ENCODE assay signal across 24 mouse cellular contexts in genomic region chr1:119505951-119506350, GRCm38 (mm10). TPM values are rescaled to one million over a fixed set of nuclear protein-coding genes. Genes with fewer than 3 reads are reported as not detected.
DNase-seq lines count a peak whose midpoint lies in the region; ATAC-seq and TF ChIP-seq lines count a peak whose summit lies in the region.
"Had no signal": no experiment of that assay in that cellular context is flagged by ENCODE, and none has a peak within 500 bp of the region (broad histone marks: within the 10 kb centered on the region; RNA-seq: fewer than 3 reads in every experiment).

No protein-coding gene starts in this region.

- H3K9me3 ChIP-seq in lung, postnatal 0 days (ENCODE audit: low read length), result no peaks in the 10 kb centered on the region
- H3K9me3 ChIP-seq in megakaryocyte, embryonic 14.5 days, result no peaks in the 10 kb centered on the region; the same call in 1 of the 2 replicates
- H3K9me3 ChIP-seq: embryonic facial prominence, embryonic 13.5 days; embryonic facial prominence, embryonic 15.5 days; forebrain, embryonic 10.5 days; forebrain, embryonic 12.5 days; G1E had no signal

- peak; percentile 91 for DNase-seq in heart, adult 11 months
- no peak for DNase-seq in heart, postnatal 10 days
- DNase-seq in lung, postnatal 0 days (ENCODE audit: low spot score), result no peak
- DNase-seq in lung, postnatal 25 days (ENCODE audit: low spot score), result no peak
- DNase-seq: adrenal gland, adult 2 months; adrenal gland, postnatal 10 days; adrenal gland, postnatal 25 days; B cell, adult 2 months; cerebellum, adult 11 months; cerebellum, adult 18-20 months; cerebellum, adult 8-10 months; cerebellum, adult 9-11 months; cerebellum, postnatal 14 days; cerebellum, postnatal 36 days; embryo, embryonic 11 days had no signal

- intact Hi-C loops in heart, postnatal 10 days (cut with DNase I), result no loop called here

- WGBS in lung, postnatal 0 days, result 63% methylated on average over 3 of the region's 3 CpGs

- no peaks in the 10 kb centered on the region for H3K27me3 ChIP-seq in lung, postnatal 0 days (replicated peaks; ENCODE audit: insufficient read depth, low read length)
- H3K27me3 ChIP-seq in megakaryocyte, embryonic 14.5 days (replicated peaks), result peaks cover 45% of the 10 kb centered on the region

- TF ChIP-seq EP300 in lung, postnatal 0 days (IDR thresholded peaks at IDR 0.05), result 0 out of 2 replicates have a peak, but pooled peaks have one; percentile 25

- H3K4me1 ChIP-seq in lung, postnatal 0 days (ENCODE audit: insufficient read depth, low read depth, low read length), result peaks cover 20% of the 10 kb centered on the region
- H3K4me1 ChIP-seq in megakaryocyte, embryonic 14.5 days, result peaks cover 86% of the 10 kb centered on the region

- H3K36me3 ChIP-seq in lung, postnatal 0 days (ENCODE audit: insufficient read depth, low read length), result no peaks in the 10 kb centered on the region
- H3K36me3 ChIP-seq in megakaryocyte, embryonic 14.5 days (replicated peaks; ENCODE audit: low read length), result peaks cover 11% of the 10 kb centered on the region
- H3K36me3 ChIP-seq: forebrain, embryonic 10.5 days; forebrain, embryonic 12.5 days had no signal

- H3K4me2 ChIP-seq in lung, postnatal 0 days (replicated peaks; ENCODE audit: low read depth, low read length), result no peak overlapping the region

- H3K9ac ChIP-seq in lung, postnatal 0 days (replicated peaks; ENCODE audit: low read depth), result no peak overlapping the region
- H3K9ac ChIP-seq: embryonic facial prominence, embryonic 13.5 days; embryonic facial prominence, embryonic 15.5 days; forebrain, embryonic 12.5 days had no signal

- H3K27ac ChIP-seq in lung, postnatal 0 days (ENCODE audit: low read length), result no peak overlapping the region
- H3K27ac ChIP-seq: embryonic facial prominence, embryonic 13.5 days; embryonic facial prominence, embryonic 15.5 days; forebrain, embryonic 10.5 days; forebrain, embryonic 12.5 days had no signal

- TF ChIP-seq CTCF in lung, postnatal 0 days (IDR thresholded peaks at IDR 0.05), result no peak

- ATAC-seq in lung, postnatal 0 days, result no peak
- no peak for ATAC-seq in megakaryocyte, adult 5-6 weeks (ENCODE audit: poor library complexity, severe bottlenecking)
- ATAC-seq: CD4-positive, CD25-positive, alpha-beta regulatory T cell, adult 4 months had no signal

- no peak overlapping the region for H3K4me3 ChIP-seq in lung, postnatal 0 days (ENCODE audit: low read depth, low read length)
- H3K4me3 ChIP-seq in megakaryocyte, embryonic 14.5 days (replicated peaks), result peak overlapping the region; percentile 65
- H3K4me3 ChIP-seq: embryonic facial prominence, embryonic 13.5 days; embryonic facial prominence, embryonic 15.5 days; erythroblast, embryonic 14.5 days; forebrain, embryonic 12.5 days had no signal

RNA-seq across cellular contexts. Expression of gene Ralb, which starts 1.4 kb away (rescaled TPM):
- 10 to 100 TPM; 48.8 to 56.6 TPM for total RNA-seq in heart, postnatal 10 days (2021)
- polyA plus RNA-seq in lung, postnatal 0 days (2015; fragmentation: Nextera tagmentation; extraction: Ambion mirVana), result 151 and 177 TPM in 2 replicates
- polyA plus RNA-seq in megakaryocyte, embryonic 14.5 days (2012; ENCODE audit: insufficient read depth, low replicate concordance), result 14.6 and 45.9 TPM in 2 replicates
- total RNA-seq in megakaryocyte, adult 5-6 weeks (2015), result 33.8 and 33.9 TPM in 2 replicates
- total RNA-seq in megakaryocyte, adult 5-6 weeks (2017), result 67.8 and 72.4 TPM in 2 replicates

RNA-seq across cellular contexts. Expression of gene Tmem185b, which starts 20.0 kb away (rescaled TPM):
- 10 to 100 TPM; 16.3 to 19.8 TPM for total RNA-seq in heart, postnatal 10 days (2021)
- 23.1 and 25.8 TPM in 2 replicates for polyA plus RNA-seq in lung, postnatal 0 days (2015; fragmentation: Nextera tagmentation; extraction: Ambion mirVana)
- polyA plus RNA-seq in megakaryocyte, embryonic 14.5 days (2012; ENCODE audit: insufficient read depth, low replicate concordance), result 16.4 and 19.8 TPM in 2 replicates
- total RNA-seq in megakaryocyte, adult 5-6 weeks (2015), result 24.9 and 25.0 TPM in 2 replicates
- total RNA-seq in megakaryocyte, adult 5-6 weeks (2017), result 14.6 and 19.3 TPM in 2 replicates
